Mouse (Mus musculus) ovary, adult 18-20 months (tissue): ENCODE results near the gene Sirt3.

Experiments
- DNase-seq: peaks from one replicate; pipeline ENCODE4 v3.0.0; 2022; ENCODE audit warnings: low spot score, mixed read lengths

Sirt3 gene

GRCm38 (mm10) chr7:140881696-140882468, at the start of gene Sirt3, which contains the start of gene Psmd13:
TSS of gene Sirt3 (minus strand) at chr7:140882309.
TSS of gene Psmd13 (plus strand) at chr7:140881968.
- peak; percentile 88 for DNase-seq

DNA sequence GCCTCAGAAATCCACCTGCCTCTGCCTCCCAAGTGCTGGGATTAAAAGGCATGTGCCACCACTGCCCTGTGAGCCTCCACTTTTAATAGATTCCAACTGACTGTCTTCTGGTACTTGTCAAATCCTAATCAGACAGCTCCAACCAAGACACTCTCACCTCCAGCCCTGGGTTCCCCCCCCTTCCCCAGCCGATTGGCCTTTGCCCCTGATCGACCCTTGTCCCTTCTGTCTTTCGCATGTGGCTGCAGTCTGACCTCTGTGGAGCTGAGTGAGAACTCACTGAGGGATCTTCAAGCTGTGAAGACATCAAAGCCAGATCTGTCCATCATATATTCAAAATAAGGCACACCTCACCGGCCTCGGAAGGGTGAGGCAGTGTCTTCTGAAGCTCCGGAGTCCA, 45.1 kb upstream of the Sirt3 start:
- DNase-seq = no peak

- no peak for DNase-seq
Measured at GRCm38 (mm10) chr7:140923070-140923775, 41.1 kb upstream of the Sirt3 start.

- DNase-seq = no peak
Measured at GRCm38 (mm10) chr7:140922398-140923069, 40.4 kb upstream of the Sirt3 start.

DNA sequence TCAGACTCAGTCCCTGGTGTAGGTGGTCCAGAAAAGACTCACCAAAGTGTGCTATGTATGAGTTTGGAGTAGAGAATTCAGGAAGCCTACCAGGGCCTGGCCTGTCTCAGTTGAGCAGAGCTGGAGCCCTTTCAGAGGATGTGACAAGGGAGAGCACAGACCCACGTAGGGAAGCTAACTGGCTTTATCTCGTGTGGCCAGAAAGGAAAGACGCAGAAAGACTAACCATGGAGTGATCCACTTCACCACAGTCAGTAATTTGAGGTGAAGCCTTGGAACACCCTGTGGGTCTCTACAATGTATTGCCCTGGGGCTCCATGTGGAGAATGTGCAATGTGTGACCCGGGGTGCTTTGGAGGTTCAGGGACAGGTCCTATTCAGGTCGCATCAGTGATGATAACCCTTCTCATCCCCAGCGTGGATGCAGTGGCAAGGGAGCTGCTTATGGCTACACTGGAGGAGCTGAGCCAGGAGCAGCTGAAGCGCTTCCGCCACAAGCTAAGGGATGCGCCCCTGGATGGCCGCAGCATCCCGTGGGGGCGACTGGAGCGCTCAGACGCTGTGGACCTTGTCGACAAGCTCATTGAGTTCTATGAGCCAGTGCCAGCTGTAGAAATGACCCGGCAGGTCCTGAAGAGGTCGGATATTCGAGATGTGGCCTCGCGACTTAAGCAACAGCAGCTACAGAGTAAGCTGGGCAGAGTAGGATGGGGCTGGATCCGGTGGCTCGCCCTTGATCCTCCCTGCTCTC, 39.3 kb upstream of the Sirt3 start:
- DNase-seq = no peak

DNA sequence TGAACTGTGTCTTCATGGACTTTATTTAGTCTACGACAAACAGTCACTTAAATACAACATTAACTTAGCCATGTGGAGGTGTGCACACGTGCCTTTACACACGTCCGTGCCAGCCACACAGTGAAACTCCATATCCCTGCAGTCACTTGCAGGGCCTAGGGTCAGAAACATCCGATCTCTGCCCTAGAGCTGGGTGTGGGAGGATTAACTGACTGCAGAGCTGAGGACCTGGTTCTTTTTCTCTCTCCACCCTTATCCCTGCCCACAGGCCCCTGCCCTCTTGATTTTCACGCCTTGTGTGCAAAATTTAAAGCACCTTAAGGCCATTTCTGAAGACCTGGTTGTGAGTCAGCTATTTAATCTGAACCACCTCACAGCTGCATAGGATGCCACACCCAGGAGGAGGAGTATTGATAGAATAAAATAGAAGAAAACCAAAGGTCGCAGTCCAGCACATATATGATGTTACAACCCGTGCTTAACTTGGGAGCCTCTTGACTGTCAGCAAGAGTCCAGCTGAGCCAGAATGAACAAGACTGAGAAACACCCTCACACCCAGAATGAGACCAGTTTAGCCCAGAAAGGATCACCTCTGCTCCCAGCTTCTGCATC, 38.4 kb upstream of the Sirt3 start, which contains the start of gene Nlrp6:
Nlrp6 (plus strand) TSS at position 485 of the 612 bp plus-strand sequence.
- DNase-seq = no peak

DNA sequence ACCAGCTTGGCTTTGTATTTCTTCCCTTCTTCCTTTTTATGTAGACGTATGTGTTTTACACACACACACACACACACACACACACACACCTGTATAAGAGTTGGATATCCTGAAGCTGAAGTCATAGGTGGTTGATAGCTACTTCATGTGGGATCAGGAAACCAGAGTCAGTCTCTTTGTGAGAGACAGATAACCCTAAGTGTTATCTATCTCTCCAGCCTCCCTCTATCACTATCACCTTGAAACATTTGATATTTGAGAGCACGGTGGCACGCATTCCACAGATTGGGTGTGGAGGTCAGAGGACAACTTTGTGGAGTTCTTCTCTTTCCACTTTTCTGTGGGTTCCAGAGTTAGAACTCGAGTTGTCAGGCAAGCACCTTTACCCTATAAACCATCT, 37.8 kb upstream of the Sirt3 start:
- DNase-seq = no peak

DNA sequence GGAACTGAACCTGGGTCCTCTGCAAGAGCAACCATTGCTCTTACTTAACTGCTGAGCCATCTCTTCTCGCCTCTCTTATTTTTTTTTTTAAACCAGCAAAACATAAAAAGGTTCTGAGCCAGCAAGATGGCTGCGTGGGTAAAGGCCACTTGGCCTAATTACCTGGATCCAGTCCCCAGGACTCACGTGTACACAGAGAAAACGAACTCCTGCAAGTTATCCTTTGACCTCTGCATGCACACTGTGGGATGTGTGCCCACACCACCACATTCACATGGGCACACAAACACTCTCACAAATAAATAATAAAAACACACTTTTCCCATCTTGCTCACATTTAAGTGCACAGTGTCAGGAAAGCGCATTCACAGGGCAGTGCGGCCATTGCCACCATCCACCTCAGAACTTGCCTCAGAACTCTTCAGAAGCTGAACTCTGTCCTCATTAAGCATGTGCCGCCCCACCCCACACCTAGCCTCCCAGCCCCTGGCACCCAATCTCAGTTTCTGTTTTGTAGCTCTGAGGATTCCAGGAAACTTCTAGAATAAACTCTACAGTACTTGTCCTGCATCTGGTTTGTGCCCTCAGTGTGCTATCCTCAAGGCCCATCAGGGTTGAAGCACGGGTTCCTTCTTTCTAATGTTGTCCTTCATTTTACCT, 32.1 kb upstream of the Sirt3 start:
- no peak for DNase-seq

DNA sequence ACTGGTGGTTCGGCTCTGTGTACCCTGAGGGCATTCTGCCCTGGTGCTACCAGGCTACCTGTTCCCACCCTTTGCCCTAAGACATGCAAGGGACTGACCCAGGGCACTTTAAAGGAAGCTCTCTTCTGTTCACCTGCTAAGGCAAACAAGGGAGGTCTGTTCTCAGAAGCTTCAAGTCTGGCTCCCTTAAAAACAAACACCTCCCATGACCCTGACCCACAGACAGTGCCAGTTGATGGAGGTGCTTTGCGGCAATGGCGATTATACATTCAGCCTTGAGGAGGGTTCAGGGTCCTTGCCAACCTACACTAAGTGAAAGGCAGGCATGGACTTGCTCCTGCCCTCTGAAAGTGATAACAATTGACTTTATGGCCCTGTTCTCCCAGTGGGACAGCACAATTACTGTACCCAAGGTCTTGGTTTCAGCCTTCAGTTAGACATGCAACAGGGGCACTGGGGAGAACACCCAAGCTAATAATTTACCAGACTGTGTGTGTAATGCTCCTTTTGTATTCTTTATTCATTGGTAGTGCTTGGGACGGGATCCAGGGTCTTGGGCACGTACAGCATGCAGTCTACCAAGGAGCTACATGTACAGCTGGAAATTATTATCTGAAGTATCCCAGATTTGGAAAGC, 30.9 kb upstream of the Sirt3 start:
- no peak for DNase-seq

GRCm38 (mm10) chr7:140912293-140912692, 30.2 kb upstream of the Sirt3 start:
- no peak for DNase-seq

GRCm38 (mm10) chr7:140908634-140909107, 26.6 kb upstream of the Sirt3 start:
- peak; percentile 64 for DNase-seq

GRCm38 (mm10) chr7:140908181-140908580, 26.1 kb upstream of the Sirt3 start:
- DNase-seq = no peak

GRCm38 (mm10) chr7:140907697-140908096, 25.6 kb upstream of the Sirt3 start:
- DNase-seq = no peak

- peak; percentile 35 for DNase-seq
Measured at GRCm38 (mm10) chr7:140907131-140907530, 25.0 kb upstream of the Sirt3 start.

GRCm38 (mm10) chr7:140905642-140906081, 23.6 kb upstream of the Sirt3 start:
- no peak for DNase-seq

GRCm38 (mm10) chr7:140903212-140903611, 21.1 kb upstream of the Sirt3 start:
- DNase-seq = peak; percentile 34

DNA sequence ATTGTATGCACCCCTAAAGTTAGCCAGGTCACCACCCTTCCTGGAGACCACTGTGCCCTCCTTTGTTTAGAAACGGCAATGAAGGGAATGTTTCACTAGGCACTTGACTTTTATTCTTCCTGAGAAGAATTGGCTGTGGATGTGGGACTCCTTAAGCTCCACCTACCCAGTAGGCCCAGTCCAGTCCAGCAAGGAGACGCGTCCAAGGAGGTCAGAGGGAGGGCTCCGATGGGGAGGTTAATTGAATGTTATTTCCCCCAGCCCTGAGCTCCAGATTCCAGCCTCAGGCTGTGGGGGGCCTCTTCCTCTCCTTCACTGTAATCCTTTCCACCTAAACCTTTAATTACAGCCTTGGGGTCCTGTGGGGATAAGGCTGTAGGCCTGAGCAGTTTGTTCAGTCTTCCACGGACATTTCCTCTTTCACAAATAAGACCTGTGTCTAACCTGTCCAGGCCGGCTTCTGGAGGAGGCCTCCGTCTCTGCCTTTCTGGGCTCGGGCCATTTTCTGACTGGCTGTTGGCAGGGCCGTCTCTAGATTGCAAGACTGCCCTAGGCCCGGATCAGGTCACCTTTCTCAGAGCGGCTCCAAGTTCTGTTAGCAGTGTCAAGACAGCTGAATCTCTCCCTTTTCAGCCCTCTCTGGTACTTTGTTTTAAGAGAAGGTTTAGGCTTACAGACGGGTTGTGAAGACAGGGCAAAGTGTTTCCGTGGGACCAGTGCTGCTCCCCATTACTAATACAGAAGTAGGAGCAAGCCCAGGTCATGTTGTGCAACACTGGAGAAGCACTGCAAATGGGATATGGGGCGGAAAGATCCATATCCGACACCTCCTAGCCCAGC, 20.1 kb upstream of the Sirt3 start:
- DNase-seq = no peak

DNA sequence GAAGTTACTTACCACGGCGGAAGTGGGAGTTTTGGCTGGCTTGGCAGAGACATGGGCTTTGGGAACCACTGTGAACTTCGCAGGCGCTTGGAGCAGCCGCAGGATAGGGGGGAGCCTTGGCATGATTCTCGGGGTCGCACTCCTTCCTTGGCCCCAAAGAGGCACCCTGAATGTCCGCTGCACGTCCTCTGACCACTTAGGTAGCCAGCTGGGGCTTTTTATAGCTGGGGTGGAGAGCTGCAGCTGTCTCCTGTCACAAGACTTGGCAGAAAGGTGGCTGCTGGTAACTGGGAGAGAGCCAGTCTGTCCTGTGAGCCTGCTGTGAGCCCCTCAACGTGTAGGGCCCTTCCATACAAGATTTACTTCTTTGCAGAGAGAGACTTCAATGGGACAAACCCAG, 18.1 kb upstream of the Sirt3 start, which contains the start of gene Cox8b:
Cox8b (minus strand) TSS at position 227 of the 400 bp plus-strand sequence.
- DNase-seq = no peak

DNA sequence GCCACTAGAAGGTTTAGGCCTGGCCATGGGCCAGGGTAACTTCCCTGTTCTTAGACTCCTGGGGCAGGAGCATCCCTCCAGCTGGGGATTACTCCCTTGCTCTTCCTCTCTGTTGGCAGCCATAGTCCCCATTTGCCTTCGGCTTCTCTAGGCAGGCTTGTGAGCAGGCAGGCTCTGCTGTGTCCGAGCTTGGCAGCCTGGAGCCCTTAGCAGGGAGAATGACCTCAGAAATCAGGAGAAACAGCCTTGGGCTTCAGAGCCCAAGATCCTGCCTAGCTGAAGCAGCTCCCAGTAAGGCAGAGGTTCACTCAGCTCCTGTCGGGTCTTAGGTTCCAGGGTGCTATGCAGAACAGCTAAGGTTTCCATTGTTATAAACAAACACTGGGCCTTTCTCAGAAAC, 17.0 kb upstream of the Sirt3 start:
- DNase-seq = no peak
